Mouse (Mus musculus) kidney, adult 10 weeks (tissue): ENCODE results near the gene G6pc2. TPM values are rescaled to one million over a fixed set of nuclear protein-coding genes. Genes with fewer than 3 reads are reported as not detected.

Source experiments
- polyA plus RNA-seq: library from polyadenylated mRNA; stranded (reverse); fragments of 350-450 nt; fragmentation: Illumina TruSeq; extraction: RNeasy Lipid Tissue Mini Kit (QIAGEN cat#74804); gene quantifications from one replicate; pipeline ENCODE4 v1.2.3, GENCODE M21; 2014; ENCODE audit warnings: low read depth, low replicate concordance

Gene G6pc2
- polyA plus RNA-seq: 0.97 TPM

GRCm38 (mm10) chr2:69210773-69211172, at the start of gene G6pc2:
Gene G6pc2 (plus strand): TSS chr2:69211073.

GRCm38 (mm10) chr2:69205791-69206351, 5.0 kb upstream of the G6pc2 start, which contains the start of gene Spc25:
Gene Spc25 (minus strand): TSS chr2:69206194.

Other genes starting within 250 kb of the G6pc2 start
- 11.6 TPM for gene Nostrin, start 75.3 kb upstream of the G6pc2 start, polyA plus RNA-seq
- gene Spc25, start 4.9 kb upstream of the G6pc2 start, polyA plus RNA-seq: 252 TPM
- not detected for gene Abcb11, start 131.5 kb downstream of the G6pc2 start, polyA plus RNA-seq
- not detected for gene Dhrs9, start 169.4 kb downstream of the G6pc2 start, polyA plus RNA-seq